Mouse (Mus musculus): ENCODE measurements at regions not wholly inside any gene's neighbourhood (a gene's known extent, or its start where the extent isn't known, plus 50 kb on each side); places are given as distances from the start of the nearest gene placed in this dataset.

DNA sequence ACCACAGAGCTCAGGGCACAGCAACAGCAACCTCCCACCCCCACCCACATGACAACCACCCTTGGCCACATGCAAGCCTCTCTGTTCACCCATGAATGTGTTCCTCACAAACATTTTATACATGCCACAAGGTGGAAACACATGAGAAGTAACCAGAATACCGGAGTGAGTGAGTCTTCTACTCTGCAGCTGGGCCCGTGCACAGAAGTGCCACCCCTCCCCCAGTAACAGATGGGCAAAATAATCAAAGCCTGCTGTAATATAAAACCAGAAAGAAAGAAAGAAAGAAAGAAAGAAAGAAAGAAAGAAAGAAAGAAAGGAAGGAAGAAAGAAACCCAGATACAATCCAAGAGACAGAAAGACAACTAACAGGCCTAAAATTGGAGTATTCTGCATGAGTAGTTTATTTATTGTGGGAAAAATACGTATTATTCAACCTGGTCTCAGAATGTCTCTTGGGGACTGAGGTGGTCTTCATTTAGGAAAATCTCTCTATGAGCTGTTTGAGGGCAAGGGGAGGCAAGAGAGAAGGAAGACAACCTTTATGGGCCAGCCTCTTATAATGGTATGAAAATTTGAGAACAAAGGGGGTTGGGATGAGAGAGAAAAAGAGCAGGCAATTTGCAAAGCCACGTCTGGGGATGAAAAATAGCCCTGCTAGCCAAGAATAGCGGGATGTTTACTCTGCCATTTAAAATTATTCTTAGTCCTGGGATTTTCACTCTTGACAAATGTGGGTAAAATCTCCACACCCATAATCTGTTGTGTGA lies 160.2 kb downstream of the Sox4 start:
- TF ChIP-seq CTCF (IDR thresholded peaks at IDR 0.05; ENCODE audit: insufficient read depth, low read depth, low read length), result no peak
- TF ChIP-seq POLR2A (IDR thresholded peaks at IDR 0.05; ENCODE audit: insufficient read depth, low read depth, low read length), result no peak
- no peaks in the 10 kb centered on the region for H3K4me1 ChIP-seq (ENCODE audit: control insufficient read depth, insufficient read depth, low read length)
- H3K4me3 ChIP-seq (ENCODE audit: insufficient read depth, low read depth, low read length), result no peak overlapping the region
- no peak overlapping the region for H3K27ac ChIP-seq (ENCODE audit: insufficient read depth, low read depth, low read length)
- WGBS, result 33% methylated on average over 5 of the region's 5 CpGs

DNA sequence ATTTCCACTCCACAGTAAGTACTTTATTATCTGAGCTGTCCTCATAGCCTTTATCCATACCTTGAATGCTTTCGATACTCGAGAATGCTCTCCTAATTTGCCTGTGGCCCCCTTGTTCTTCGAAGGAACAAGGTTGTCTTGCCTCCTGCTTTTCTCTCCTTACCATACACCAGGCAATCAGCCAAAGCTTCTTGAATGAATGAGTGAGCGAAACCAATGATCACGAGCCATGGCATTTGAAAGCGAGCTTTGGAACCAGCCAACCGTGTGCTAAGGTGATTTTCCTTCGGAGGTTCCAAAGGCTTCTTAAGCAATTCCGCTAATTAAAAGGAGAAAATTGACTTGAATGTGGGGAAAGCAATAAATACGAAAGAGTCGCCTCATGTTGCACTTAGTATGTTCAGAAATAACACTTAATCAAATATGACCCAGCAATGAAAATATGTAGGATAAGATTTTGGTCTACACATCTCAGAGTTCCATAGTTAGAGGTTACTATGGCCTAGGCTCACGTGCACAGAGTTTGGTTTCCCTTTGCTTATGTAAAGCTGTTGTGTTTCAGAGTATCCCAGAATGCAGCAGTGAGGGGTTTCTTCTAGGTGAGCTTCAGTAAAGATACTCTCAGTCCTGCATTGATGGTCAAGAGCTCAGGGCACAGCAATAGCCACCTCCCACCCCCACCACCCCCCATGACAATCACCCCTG lies 160.9 kb downstream of the Sox4 start:
- H3K27ac ChIP-seq (ENCODE audit: insufficient read depth, low read depth, low read length), result no peak overlapping the region
- H3K4me1 ChIP-seq (ENCODE audit: control insufficient read depth, insufficient read depth, low read length), result no peaks in the 10 kb centered on the region
- 63% methylated on average over 12 of the region's 12 CpGs for WGBS
- no peak overlapping the region for H3K4me3 ChIP-seq (ENCODE audit: insufficient read depth, low read depth, low read length)
- no peak for TF ChIP-seq POLR2A (IDR thresholded peaks at IDR 0.05; ENCODE audit: insufficient read depth, low read depth, low read length)
- TF ChIP-seq CTCF (IDR thresholded peaks at IDR 0.05; ENCODE audit: insufficient read depth, low read depth, low read length), result no peak

DNA sequence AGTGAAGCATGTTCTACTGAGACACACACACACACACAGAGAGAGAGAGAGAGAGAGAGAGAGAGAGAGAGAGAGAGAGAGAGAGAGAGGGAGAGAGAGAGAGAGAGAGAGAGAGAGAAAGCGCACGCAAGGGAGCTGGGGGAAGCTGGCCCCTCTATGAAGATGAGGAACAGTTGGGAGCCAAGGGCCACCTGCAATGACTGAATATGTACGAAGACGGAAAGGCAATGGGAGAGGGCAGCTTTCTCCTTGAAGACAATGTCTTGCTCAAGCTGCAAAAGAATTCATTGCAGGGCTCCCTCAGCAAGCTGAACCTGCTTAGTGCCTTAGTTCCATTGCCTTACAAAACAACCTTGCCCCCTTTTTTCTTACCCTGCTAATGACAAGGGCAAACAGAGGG lies 163.1 kb downstream of the Sox4 start:
- WGBS, result 95% methylated on average over 4 of the region's 4 CpGs
- TF ChIP-seq CTCF (IDR thresholded peaks at IDR 0.05; ENCODE audit: insufficient read depth, low read depth, low read length), result no peak
- TF ChIP-seq POLR2A (IDR thresholded peaks at IDR 0.05; ENCODE audit: insufficient read depth, low read depth, low read length), result no peak
- Histone ChIP-seq H3K4me1 (ENCODE audit: control insufficient read depth, insufficient read depth, low read length) (no peaks in the 10 kb centered on the region), H3K4me3 (ENCODE audit: insufficient read depth, low read depth, low read length) (no peak overlapping the region), H3K27ac (ENCODE audit: insufficient read depth, low read depth, low read length) (no peak overlapping the region)

DNA sequence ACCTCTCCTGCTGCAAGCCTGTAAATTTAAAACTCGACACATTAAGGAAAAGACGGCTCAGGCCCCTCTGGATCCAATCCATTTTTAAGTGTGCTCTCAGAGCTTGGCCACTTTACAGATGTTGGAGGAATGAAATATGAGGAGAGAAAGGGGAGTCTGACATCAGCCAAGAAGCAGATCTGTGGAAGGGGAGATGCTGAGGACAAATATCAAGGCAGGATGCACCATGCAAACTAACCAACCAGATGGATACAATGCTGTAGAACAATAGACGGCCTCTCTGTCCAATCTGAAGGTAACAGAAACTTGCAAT lies 166.2 kb downstream of the Sox4 start:
- H3K4me1 ChIP-seq (ENCODE audit: control insufficient read depth, insufficient read depth, low read length), result no peaks in the 10 kb centered on the region
- TF ChIP-seq CTCF (IDR thresholded peaks at IDR 0.05; ENCODE audit: insufficient read depth, low read depth, low read length), result no peak
- TF ChIP-seq POLR2A (IDR thresholded peaks at IDR 0.05; ENCODE audit: insufficient read depth, low read depth, low read length), result no peak
- WGBS, result 60% methylated on average over 3 of the region's 3 CpGs
- H3K27ac ChIP-seq (ENCODE audit: insufficient read depth, low read depth, low read length), result no peak overlapping the region
- no peak overlapping the region for H3K4me3 ChIP-seq (ENCODE audit: insufficient read depth, low read depth, low read length)

DNA sequence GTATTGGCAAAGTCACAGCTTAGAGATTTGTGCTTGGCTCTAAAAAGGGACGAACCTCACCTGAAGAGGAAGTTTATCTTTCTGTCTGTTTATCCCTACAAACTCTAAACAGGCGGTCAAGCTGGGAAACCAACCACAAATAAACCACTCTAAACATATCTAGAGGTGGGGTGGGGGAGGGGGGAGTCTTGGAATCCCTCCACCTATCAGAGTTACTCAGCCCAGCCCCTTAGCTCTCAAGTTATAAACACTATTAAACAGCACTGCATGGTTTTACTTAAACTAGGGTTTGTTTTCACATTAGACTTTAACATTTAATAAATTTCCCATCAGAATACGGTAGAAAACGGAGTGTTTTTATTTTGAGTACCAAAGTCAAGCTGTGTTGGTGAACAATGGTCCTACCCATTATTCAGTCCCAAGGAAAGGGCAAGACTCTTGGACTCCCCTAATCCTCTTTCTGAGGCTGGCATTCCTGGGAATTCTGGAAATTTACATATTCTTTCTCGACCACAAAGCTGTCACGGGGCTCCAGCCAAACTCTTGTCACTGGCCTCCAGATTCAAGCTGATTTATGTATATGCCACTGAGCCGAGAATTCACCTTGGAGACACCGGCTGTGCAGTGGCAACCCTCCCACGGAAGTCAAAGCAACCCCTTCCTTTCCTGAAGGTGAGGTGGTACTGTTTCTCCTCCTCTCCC lies 166.7 kb downstream of the Sox4 start:
- no peak for TF ChIP-seq CTCF (IDR thresholded peaks at IDR 0.05; ENCODE audit: insufficient read depth, low read depth, low read length)
- no peak for TF ChIP-seq POLR2A (IDR thresholded peaks at IDR 0.05; ENCODE audit: insufficient read depth, low read depth, low read length)
- WGBS, result 62% methylated on average over 9 of the region's 9 CpGs
- H3K4me1 ChIP-seq (ENCODE audit: control insufficient read depth, insufficient read depth, low read length), result no peaks in the 10 kb centered on the region; the same call in 1 of the 2 replicates
- H3K4me3 ChIP-seq (ENCODE audit: insufficient read depth, low read depth, low read length), result no peak overlapping the region
- no peak overlapping the region for H3K27ac ChIP-seq (ENCODE audit: insufficient read depth, low read depth, low read length)

DNA sequence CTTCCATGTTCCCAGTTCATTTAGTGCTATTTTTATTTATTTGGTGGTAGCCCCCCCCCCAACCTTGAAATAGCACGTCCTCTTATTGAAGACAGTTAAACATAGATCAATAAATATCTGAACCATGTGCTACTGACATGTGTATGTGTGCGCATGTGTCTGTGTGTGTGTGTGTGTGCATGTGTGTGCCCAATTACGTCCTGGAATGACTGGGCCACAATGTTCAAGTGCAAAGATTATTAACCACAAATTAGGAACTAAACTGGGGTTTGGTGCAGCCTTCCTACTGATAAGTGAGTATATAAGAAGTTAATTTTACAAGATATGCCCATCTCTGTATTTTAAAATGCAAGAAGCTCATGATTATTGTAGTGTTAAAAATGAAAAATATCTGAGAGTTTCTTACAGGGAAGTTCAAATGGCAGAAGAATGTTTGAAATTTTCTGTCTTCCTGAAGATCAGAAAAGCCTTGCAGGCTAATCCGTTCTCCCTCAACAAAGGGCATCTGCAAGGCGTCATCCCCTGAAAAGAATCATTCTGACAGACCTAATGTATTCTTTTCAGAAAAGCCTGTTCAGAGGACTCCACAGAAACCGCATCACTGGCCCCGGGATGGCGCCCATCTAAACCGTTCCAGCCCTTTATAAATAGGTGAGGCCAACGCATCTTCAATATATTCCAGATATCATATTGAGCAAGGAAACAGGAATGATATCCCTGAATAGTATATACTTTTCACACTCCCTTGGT lies 170.8 kb downstream of the Sox4 start:
- Histone ChIP-seq H3K4me1 (ENCODE audit: control insufficient read depth, insufficient read depth, low read length) (no peaks in the 10 kb centered on the region; the same call in 1 of the 2 replicates), H3K4me3 (ENCODE audit: insufficient read depth, low read depth, low read length) (no peak overlapping the region), H3K27ac (ENCODE audit: insufficient read depth, low read depth, low read length) (no peak overlapping the region)
- TF ChIP-seq POLR2A (IDR thresholded peaks at IDR 0.05; ENCODE audit: insufficient read depth, low read depth, low read length), result no peak
- TF ChIP-seq CTCF (IDR thresholded peaks at IDR 0.05; ENCODE audit: insufficient read depth, low read depth, low read length), result no peak
- 74% methylated on average over 10 of the region's 10 CpGs for WGBS

DNA sequence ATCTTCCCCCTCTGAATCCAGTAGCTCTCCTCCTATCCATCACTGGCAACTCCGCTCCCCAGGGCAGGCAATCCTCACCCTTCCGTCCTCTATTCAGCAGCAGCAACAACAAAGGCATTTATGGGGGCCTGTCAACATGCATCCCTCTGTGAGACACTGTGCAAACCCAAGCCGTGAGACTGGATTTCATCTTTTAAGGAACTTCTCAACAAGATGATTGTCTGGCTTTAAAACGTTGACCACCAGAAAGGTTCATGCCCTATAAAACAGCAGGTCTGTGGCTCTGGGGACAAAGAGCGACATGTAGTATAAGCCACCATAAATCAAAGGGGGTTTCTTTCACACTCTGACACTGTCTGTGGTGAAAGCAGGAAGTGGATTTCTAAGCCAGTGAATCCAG lies 171.4 kb downstream of the Sox4 start:
- Histone ChIP-seq H3K4me3 (ENCODE audit: insufficient read depth, low read depth, low read length) (no peak overlapping the region), H3K27ac (ENCODE audit: insufficient read depth, low read depth, low read length) (no peak overlapping the region), H3K4me1 (ENCODE audit: control insufficient read depth, insufficient read depth, low read length) (no peaks in the 10 kb centered on the region; the same call in 1 of the 2 replicates)
- WGBS, result 72% methylated on average over 5 of the region's 5 CpGs
- TF ChIP-seq CTCF (IDR thresholded peaks at IDR 0.05; ENCODE audit: insufficient read depth, low read depth, low read length), result no peak
- no peak for TF ChIP-seq POLR2A (IDR thresholded peaks at IDR 0.05; ENCODE audit: insufficient read depth, low read depth, low read length)

DNA sequence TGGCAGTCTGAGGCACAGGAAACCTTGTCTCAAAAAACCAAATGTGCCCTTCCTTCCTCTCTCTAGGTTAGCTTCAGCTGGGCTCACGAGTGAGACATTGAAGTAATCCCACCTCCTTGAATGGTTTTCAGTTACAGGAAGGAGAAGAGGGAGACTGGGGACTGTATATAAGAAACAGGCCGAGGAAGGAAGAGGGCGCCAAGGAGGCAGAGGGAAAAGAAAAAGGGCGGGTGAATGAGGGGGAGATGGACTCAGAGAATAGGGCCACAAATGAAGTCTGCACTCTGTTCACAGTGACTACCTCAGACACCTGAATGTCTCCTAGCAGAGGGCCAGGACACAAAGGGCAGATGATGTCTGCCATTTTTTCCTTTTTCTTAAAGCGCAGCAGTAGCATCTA lies 171.9 kb downstream of the Sox4 start:
- TF ChIP-seq POLR2A (IDR thresholded peaks at IDR 0.05; ENCODE audit: insufficient read depth, low read depth, low read length) (no peak), CTCF (IDR thresholded peaks at IDR 0.05; ENCODE audit: insufficient read depth, low read depth, low read length) (no peak)
- Histone ChIP-seq H3K4me1 (ENCODE audit: control insufficient read depth, insufficient read depth, low read length) (no peaks in the 10 kb centered on the region; the same call in 1 of the 2 replicates), H3K4me3 (ENCODE audit: insufficient read depth, low read depth, low read length) (no peak overlapping the region), H3K27ac (ENCODE audit: insufficient read depth, low read depth, low read length) (no peak overlapping the region)
- WGBS, result 78% methylated on average over 5 of the region's 5 CpGs

All from olfactory bulb, adult 2 months (tissue).